Mouse (Mus musculus) mammary gland, adult 2 months (tissue): ENCODE measurements around the gene Cpxcr1. TPM values are rescaled to one million over a fixed set of nuclear protein-coding genes. Genes with fewer than 3 reads are reported as not detected.

Experiments used
- polyA plus RNA-seq: library from polyadenylated mRNA; depleted of rRNA; stranded (reverse); fragments of >200 nt; gene quantifications from 2 replicates; pipeline ENCODE4 v1.2.3, GENCODE M21; 2012; ENCODE audit warnings: low replicate concordance; rRNA removed

Gene Cpxcr1
- polyA plus RNA-seq: not detected in 2 replicates

DNA sequence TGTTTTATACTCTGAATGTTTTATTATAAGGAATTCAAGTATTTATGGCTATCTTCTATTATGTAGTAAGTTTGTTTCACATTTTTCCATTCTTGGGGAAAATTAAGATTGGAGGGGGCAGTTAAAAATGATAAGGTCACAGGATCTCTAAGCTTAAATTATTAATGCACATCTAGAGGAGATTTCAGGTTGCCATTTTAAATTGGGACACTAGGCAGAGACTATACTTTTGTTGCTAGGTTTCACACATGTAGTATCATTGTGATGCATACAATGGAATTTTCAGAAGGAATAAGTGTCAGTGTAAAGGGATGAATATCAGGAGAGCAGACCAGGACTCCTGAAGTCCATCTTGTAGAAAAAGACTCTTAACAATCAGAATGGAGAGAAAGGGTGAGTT, at the start of gene Cpxcr1:
TSS of gene Cpxcr1 (plus strand) at position 301 of the 400 bp plus-strand sequence.

Other genes starting within 250 kb of the Cpxcr1 start
- not detected in 2 replicates for gene H2afb2, start 232.2 kb downstream of the Cpxcr1 start, polyA plus RNA-seq